Comparison of ENCODE assay signal across 31 mouse cellular contexts in genomic region chr9:51892921-51893320, GRCm38 (mm10).
"Had no signal": no experiment of that assay in that cellular context is flagged by ENCODE, and none has a peak within 500 bp of the region (broad histone marks: within the 10 kb centered on the region; RNA-seq: fewer than 3 reads in every experiment).

No protein-coding gene starts in this region.

- H3K4me3 ChIP-seq: limb, embryonic 10.5 days; limb, embryonic 12.5 days; limb, embryonic 13.5 days; limb, embryonic 15.5 days; liver, embryonic 13.5 days; liver, embryonic 15.5 days; lung, embryonic 15.5 days; megakaryocyte, embryonic 14.5 days; midbrain, embryonic 10.5 days; midbrain, embryonic 12.5 days; midbrain, embryonic 13.5 days; midbrain, embryonic 15.5 days; myocyte; neural tube, embryonic 12.5 days had no signal

- H3K4me2 ChIP-seq: limb, embryonic 12.5 days; limb, embryonic 13.5 days; limb, embryonic 15.5 days; liver, embryonic 11.5 days; liver, embryonic 13.5 days; liver, embryonic 15.5 days; lung, embryonic 14.5 days; lung, embryonic 15.5 days; midbrain, embryonic 11.5 days; midbrain, embryonic 12.5 days; midbrain, embryonic 13.5 days; midbrain, embryonic 15.5 days; neural tube, embryonic 12.5 days had no signal

- H3K27me3 ChIP-seq: limb, embryonic 12.5 days; limb, embryonic 13.5 days; limb, embryonic 15.5 days; liver, embryonic 13.5 days; liver, embryonic 15.5 days; lung, embryonic 15.5 days; megakaryocyte, embryonic 14.5 days; midbrain, embryonic 12.5 days; midbrain, embryonic 13.5 days; midbrain, embryonic 15.5 days; neural tube, embryonic 12.5 days had no signal

- H3K9ac ChIP-seq: limb, embryonic 12.5 days; limb, embryonic 13.5 days; limb, embryonic 15.5 days; liver, embryonic 13.5 days; liver, embryonic 14.5 days; liver, embryonic 15.5 days; liver, postnatal 0 days; lung, embryonic 14.5 days; lung, embryonic 15.5 days; midbrain, embryonic 12.5 days; midbrain, embryonic 13.5 days; midbrain, embryonic 15.5 days; neural tube, embryonic 12.5 days had no signal

- H3K9me3 ChIP-seq: limb, embryonic 10.5 days; limb, embryonic 12.5 days; limb, embryonic 13.5 days; limb, embryonic 15.5 days; liver, embryonic 13.5 days; liver, embryonic 15.5 days; lung, embryonic 15.5 days; megakaryocyte, embryonic 14.5 days; midbrain, embryonic 10.5 days; midbrain, embryonic 12.5 days; midbrain, embryonic 13.5 days; midbrain, embryonic 15.5 days; neural tube, embryonic 12.5 days had no signal

- DNase-seq: left cerebral cortex, postnatal 4 days; liver; liver, embryonic 13.5 days; liver, postnatal 0 days; lung, adult 18-20 months; lung, adult 2 months; lung, embryonic 14.5 days; lung, postnatal 10 days; lung, postnatal 14 days; lung, postnatal 36 days; lung, postnatal 4 days; midbrain, embryonic 14.5 days had no signal

- H3K4me1 ChIP-seq: limb, embryonic 10.5 days; limb, embryonic 12.5 days; limb, embryonic 13.5 days; limb, embryonic 15.5 days; liver, embryonic 13.5 days; liver, embryonic 15.5 days; lung, embryonic 15.5 days; megakaryocyte, embryonic 14.5 days; midbrain, embryonic 10.5 days; midbrain, embryonic 12.5 days; midbrain, embryonic 13.5 days; midbrain, embryonic 15.5 days; neural tube, embryonic 12.5 days had no signal

- H3K36me3 ChIP-seq: limb, embryonic 10.5 days; limb, embryonic 12.5 days; limb, embryonic 13.5 days; limb, embryonic 15.5 days; liver, embryonic 13.5 days; liver, embryonic 15.5 days; lung, embryonic 15.5 days; midbrain, embryonic 10.5 days; midbrain, embryonic 12.5 days; midbrain, embryonic 13.5 days; midbrain, embryonic 15.5 days; neural tube, embryonic 12.5 days had no signal

- H3K27ac ChIP-seq: limb, embryonic 10.5 days; limb, embryonic 12.5 days; limb, embryonic 13.5 days; limb, embryonic 15.5 days; liver, embryonic 13.5 days; liver, embryonic 14.5 days; liver, embryonic 15.5 days; lung, embryonic 15.5 days; macrophage; midbrain, embryonic 10.5 days; midbrain, embryonic 12.5 days; midbrain, embryonic 13.5 days; midbrain, embryonic 15.5 days; neural tube, embryonic 12.5 days had no signal

- ATAC-seq: liver, postnatal 0 days; lung, postnatal 0 days; midbrain, embryonic 13.5 days; midbrain, embryonic 15.5 days; midbrain, embryonic 16.5 days had no signal
